Mouse (Mus musculus) 416B (cell line): Measurements from ENCODE around the gene Vmn2r-ps159.
"Not testable (repeated sequence)": the region's sequence is repeated elsewhere in the genome, so short reads cannot be mapped to it uniquely, and the experiment has no call there.

Source experiments
- DNase-seq: peaks from one replicate; pipeline ENCODE4 v3.0.0; 2011; ENCODE audit warnings: low read depth

Vmn2r-ps159 gene

GRCm38 (mm10) chr4:156330803-156331202 lies at the start of gene Vmn2r-ps159:
Gene Vmn2r-ps159 (plus strand): TSS chr4:156331103.
- DNase-seq: not testable (repeated sequence)

- peak; percentile 24 for DNase-seq
Measured at GRCm38 (mm10) chr4:156341601-156342504, 10.9 kb downstream of the Vmn2r-ps159 start.

GRCm38 (mm10) chr4:156342569-156343325 lies 11.8 kb downstream of the Vmn2r-ps159 start:
- DNase-seq: peak; percentile 18

GRCm38 (mm10) chr4:156343332-156343731 lies 12.4 kb downstream of the Vmn2r-ps159 start:
- DNase-seq: no peak

GRCm38 (mm10) chr4:156356756-156357437 lies 26.0 kb downstream of the Vmn2r-ps159 start:
- not testable (repeated sequence) for DNase-seq
